Mouse (Mus musculus) testis, postnatal 10 days (tissue): ENCODE measurements around the gene Tradd.
A peak's percentile ranks its signal among the peaks of the same experiment; 100 is the strongest.
"Not testable (repeated sequence)": the region's sequence is repeated elsewhere in the genome, so short reads cannot be mapped to it uniquely, and the experiment has no call there.

Source experiments
- DNase-seq: peaks from one replicate; pipeline ENCODE4 v3.0.0; 2021; ENCODE audit warnings: low spot score

Gene Tradd

DNA sequence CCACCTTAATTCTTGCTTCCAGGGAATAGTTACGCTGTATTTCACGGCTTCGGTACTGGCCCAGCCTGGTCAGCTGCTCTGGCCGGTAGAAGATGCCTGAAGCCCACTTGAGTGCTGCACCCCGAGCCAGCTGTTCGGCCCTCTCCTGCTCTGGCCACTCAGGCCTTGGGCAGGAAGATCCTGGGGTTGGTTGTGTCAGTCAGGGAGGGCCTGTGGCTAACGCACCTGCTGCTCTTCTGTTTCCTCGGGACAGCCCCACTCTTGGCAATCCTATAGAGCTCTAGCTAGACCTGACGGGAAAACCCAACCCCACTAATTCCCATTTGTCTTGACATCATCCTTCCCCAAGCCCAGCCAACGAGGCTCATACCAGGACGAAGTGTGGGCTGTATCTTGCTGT, 30.8 kb upstream of the Tradd start:
- no peak for DNase-seq

DNA sequence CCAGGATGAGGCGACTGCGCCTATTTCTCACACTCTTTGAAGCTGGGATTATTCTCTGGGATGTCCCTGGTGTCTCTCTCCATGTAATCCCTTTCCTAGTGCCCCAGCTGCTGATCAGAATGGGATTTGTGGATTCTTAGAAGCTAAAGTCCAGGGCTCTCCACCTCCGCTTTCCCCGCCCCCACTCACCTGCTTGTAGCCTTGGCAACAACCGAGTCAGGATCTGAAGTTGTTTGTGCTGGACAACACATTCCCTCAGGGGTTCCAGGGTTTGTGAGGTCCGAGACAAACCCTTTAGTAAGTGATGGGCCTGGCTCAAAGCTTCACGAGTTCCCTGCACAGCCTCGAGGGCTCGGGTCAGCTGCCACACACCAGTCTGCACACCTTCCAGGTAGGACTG, 30.4 kb upstream of the Tradd start:
- DNase-seq, result no peak

DNA sequence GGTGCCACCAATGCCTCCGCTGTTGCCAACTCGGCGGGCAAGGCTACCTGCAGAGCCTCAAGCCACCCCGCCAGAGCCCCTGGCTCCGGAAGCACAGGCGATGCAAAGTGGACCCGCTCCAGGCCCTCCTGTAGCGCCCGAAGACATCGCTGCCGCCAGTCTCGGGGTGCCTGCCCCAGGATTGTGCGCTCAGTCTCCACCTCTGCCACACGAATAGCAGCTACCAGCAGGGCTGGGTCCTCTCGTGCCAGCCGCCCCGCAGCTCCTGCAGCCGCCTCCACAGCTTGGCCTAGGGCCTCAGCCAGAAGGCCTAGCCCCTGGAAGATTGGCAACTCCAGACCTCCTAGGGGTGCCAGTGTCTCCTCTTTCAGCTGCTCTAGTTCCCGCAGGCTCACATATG, 29.0 kb upstream of the Tradd start:
- peak; percentile 47 for DNase-seq

DNA sequence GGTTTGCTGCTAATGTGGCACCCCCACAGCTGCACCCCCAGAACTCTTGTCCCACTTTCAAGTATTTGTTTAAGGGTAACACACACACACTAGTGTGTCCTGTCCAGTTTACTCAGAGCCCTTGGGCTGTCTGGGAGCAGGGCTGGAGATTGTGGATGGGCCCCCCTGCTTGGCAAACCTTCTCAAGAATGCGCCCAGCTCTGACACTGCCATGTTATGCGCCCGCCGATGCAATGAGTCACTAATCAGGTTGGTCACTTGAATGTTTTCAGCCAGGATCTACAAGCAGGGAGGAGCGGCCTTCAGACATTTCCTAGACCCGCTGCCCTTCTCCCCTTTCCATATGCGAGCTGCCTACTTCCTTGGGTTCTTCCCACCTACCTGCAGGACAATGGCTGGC, 28.1 kb upstream of the Tradd start:
- DNase-seq, result no peak

DNA sequence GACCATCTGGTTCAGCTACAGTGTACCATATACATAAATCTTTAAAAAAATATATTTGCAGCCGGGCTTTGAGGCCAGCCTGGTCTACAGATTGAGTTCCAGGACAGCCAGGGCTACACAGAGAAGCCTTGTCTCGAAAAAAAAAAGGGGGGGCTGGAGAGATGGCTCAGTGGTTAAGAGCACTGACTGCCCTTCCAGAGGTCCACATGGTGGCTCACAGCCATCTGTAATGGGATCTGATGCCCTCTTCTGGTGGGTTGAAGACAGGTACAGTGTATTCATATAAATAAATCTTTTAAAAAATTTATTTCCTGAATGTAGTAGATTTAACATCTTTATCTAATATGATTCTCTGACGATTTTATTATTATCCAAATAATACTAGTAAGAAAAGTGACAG, 27.4 kb upstream of the Tradd start:
- not testable (repeated sequence) for DNase-seq

DNA sequence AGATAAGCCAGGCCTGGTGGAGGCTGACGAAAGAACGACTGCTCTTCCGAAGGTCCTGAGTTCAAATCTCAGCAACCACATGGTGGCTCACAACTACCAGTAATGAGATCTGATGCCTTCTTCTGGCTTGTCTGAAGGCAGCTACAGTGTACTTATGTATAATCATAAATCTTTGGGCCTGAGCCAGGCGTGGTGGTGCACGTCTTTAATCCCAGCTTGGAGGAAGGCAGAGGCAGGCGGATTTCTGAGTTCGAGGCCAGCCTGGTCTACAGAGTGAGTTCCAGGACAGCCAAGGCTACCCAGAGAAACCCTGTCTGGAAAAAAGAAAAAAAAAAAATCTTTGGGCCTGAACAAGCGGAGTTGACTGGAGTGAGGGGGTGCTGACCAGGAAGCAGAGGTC, 27.0 kb upstream of the Tradd start:
- DNase-seq, result peak; percentile 39

DNA sequence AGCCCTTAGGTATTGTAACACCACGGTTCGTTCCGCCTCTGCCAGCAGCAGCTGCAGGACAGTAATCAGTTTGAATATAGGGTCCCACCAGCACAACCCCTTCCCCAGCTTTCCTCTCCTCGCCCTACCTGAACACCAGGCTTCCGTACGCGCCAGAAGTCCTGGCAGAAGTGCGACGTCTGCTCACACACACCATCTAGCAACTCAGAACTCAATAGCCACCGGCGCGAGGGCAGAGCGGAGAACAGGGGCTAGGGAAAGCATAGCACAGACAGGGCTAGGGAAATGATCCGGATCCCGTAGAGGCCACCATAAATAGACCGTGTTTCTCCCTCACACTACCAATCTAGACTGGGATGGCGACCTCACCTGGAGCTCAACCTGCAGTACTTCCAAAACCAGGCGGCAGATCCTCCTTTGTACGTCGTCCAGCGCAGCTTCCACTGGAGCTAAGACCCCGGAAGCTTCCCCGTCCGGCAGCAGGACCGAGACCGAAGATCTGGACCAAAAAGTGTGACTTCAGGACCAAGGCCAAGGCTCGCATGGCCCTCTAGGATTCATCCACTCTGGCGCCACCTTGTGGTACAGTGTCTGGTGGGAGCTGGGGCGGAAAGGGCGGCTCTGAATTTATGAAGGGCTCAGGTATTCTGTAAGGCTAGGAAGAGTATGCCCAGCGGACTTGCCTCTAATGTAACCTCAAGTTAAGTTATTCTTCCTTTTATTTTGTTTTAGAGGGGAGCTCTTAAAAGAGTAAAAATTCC, 26.3 kb upstream of the Tradd start:
- DNase-seq, result peak; percentile 99

DNA sequence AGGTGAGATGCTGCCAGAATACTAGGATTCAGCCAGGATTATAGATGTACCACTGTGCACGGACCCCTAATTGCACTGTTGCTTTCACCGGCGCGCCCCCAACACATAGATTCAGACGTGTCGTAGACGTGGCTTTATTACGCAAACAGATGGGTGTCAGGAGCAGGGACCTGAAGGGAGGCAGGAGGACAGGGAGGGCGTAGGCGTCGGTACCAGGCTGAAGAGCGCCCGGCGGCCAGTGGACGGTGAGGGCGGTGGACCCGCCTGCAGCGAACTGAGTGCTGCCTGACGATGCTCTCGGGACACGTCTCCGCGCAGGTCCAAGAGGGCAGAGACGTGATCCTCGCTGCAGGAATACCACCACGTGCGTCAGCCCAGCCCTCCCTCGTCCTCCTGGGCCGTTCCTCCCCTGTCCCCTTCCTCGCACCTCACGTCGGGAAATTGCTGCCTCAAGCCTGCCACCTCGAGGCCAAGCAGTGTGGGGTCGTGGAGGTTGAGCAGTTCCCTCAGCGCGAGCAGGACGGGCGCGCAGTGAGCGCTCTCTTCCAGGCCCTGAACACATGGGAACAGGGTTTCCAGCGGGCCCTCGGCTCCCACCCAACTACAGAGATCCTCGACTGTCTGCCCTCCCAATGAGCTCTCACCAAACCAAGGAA, 25.5 kb upstream of the Tradd start, which contains the start of gene 4931428F04Rik:
4931428F04Rik (minus strand) TSS at position 60 of the 656 bp plus-strand sequence.
- DNase-seq, result peak; percentile 75

DNA sequence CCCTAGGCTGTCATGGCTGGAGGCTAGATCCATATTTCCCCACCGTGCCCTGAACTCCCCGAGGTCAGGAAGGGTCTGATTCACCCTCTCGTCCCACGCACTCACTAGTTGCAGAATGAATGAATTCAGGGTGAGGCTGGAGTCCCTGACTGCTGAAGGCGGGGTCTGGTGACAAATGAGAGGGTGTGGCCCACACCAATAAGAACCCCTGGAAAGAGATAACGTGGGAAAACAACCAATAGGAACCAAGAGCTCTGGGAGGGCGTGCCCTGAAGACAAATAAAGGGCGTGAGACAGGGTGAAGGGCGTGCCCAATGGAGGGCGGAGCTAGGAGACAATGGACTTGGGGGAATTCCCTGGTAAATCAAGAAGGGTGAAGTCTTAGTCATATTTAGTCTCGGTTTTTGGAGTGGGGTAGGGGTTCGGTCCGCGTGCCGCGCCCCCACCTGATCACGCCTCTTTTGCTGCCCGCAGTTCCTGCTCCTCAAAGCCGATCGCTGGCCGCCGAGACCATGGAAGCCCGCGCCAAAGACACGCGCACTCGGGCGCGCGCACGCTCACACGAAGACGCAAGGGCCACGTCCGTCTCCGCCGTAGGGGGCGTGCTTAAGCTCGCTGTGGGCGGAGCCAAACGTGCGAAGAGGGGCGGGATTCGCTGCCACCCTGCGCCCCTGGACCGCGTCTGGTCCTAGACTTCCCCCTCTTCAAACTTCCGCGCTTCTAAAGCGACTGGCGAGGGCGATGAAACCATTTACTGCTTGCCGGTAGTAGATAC, 24.7 kb upstream of the Tradd start:
- peak; percentile 98 for DNase-seq

DNA sequence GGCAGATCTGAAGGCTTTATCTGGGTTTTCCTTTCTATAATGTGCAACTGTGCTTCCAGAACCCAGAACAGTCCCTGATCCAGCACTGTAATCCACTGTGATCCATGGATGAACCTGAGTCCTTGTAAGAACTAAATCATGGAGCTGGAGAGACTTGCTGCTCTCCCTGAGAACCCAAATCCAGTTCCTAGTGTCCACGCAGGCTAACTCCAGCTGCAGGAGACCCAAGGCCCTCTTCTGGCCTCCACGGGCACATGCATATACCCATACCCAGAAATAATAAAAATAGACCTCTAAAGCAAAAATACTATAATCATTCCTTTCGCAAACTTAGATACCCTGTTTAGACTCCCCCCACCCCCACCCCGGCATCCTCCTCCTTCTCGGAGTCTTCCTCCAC, 23.8 kb upstream of the Tradd start:
- no peak for DNase-seq

DNA sequence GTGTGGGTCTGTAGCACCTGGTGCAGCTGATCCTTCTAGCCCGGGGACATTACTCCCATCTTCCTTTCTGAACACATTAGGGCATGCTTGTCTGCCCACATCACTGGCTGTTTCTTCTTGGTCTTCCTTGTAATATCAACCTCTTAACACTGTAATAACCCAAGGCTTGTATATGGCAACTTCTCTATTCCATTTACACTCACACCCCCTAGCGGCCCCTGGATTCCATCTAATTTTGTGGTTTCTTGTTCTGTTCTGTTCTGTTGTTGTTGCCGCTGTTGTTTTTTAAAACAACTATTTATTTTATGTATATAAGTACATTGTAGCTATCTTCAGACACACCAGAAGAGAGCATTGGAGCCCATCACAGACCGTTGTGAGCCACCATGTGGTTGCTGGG, 22.5 kb upstream of the Tradd start:
- no peak for DNase-seq

DNA sequence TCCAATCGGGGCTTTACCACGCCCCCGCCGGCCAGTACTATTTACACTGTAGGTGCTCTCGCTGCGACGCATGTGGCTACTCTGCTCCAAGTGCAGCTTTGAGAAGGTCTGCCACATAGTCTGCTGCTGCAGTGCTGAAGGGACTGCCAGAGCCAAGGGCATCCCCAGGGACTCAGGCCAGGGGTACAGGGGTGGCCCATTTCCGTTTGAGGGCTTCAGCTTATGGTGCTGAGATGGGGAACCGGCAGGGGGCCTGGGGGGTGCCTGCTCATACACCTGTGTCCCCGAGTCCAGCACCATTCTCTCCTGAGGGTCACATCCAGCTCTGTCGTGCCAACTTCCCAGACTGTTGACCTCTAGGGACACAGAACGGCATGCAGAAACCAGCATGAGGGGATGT, 21.1 kb upstream of the Tradd start:
- DNase-seq, result no peak

DNA sequence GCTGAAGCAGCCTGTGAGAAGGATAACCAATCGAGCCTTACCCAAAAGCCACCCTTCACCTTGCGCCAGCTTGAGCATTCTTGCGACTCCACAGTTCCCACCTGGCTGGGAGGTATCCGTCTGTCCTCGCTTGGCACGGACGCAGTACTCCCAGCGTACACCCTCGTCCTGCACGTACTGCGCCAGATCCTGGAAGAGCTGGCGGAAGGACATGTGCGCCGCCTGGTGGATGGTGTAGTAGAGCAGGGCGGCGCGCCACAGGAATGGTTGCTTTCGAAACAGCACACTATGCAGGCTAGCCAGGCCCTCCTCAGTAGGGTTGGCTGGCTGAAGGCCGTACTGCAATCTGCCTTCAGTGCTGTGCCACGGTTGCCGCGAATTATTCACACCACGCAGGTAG, 18.7 kb upstream of the Tradd start:
- DNase-seq, result peak; percentile 74

DNA sequence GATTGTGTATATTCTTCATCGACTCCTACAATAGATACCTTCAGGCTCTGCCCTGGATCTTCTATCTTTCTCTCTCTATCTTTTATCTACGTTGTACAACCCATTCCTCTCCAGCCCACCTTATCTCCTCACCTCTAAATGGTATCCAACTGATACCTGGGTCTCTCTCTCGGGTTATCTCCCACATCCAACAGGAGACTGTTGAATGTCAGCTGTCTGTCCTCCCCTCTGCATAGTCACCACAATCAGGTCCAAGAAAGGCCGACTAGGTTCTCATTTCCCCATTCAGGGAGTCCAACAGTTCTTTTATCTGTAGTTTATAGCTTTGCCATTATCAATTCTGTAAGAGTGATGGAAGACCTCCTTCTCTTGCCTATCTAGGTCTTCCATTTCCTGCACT, 17.8 kb upstream of the Tradd start:
- DNase-seq, result no peak

DNA sequence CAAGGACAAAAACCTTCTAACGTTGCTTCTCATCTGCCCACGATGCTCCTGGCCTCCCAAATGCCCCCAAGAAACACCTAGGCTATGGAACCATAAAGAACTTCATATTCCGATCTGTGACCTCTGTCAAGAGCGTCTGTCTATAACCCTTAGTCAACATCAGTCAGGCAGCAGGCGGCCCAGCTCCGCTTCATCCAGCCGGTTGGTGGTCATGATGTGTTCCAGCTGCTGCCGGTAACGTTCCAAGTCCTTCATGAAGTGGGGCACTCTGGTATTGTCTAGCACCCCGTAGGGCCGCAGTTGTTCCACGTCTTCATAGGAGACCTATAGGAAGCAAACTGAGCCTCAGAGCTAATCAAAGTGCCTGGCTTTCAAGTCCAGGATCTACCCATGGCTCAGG, 17.4 kb upstream of the Tradd start:
- no peak for DNase-seq

DNA sequence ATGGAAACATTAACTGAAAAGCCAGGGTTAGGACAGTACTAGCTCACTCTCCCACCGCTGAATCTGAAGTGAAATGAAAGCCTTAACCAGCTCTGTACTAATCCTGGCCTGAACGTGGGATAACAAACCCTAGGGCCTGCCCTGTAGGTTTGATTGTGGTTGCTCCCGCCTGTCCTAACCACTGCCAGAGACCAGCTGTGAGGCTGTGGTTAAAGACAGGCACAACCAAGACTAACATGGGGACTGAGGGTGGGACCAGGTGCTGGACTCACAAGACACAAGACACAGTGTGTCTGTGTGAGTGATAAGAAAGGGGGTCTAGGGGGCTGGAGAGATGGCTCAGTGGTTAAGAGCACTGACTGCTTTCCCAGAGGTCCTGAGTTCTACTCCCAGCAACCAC, 16.2 kb upstream of the Tradd start:
- DNase-seq, result no peak

DNA sequence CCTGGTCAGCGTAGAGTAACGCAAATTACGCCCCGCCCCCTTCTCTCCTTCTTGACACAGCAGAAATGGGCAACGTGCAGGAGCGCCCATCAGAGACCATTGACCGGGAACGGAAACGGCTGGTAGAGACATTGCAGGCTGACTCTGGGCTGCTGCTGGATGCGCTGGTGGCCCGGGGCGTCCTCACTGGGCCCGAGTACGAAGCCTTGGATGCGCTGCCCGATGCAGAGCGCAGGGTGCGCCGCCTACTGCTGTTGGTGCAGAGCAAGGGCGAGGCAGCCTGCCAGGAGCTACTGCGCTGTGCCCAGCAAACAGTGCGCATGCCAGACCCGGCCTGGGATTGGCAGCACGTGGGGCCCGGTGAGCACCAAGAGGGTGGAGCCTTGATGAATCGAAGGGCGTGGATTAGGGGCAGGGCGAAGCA, 14.5 kb upstream of the Tradd start:
- DNase-seq, result peak; percentile 80

DNA sequence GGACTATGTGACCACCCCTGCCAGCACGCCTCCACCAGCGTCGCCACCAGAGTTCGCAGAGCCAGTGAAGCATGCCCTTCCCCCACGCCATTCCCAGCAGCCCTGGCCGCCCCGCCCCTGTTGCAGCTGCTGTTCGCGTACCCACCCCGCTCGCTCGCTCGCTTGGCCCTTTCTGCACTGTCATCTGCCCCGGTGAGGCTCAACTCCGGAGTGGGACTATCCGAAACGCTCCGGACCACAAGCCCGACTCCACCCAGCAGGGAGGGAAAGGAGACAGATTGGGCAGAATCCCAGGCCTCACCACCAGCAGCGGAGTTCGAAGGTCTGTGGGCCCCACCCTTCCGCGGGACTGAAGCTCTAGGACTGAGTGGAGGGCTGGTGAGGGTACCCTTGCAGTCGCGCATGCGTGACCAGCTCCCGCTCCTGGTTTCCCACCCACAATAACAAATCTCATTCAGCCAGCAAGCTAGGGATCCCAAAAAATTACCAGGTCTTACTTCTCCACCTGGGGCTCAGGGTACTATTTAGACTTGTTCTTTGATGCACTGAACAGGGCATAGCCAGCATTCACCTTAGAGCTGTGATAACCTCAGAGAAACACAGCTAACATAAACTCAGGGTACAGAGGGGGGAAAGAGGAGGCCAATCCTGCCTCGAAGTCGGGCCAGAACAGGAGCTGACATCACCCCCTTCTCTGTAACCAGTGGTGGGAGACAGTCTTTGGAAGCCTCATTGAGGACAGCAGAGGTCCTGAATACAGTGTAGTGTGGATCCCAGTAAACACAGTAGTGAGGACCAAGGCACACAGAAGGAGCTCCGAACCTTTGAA, 12.1 kb upstream of the Tradd start:
- peak; percentile 72 for DNase-seq

DNA sequence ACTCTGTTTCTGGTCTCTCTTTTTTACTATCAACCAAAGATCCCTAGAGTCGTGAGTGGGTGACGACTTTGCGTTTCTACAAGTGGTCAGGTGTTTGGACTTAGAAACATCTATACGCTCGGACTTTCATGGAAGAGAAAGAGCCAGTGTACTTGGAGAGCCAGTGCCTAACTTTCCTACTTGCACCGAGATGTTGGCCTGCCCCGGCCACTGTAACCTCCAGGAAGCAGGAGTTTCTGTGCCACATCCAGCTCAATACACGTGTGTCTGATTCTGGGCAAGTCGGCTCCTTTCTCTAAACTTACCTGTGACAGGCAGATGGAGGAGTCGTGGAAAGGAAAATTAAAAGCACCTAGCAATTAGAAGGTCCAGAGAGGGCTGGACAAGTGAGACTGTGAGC, 11.4 kb upstream of the Tradd start, which contains the start of gene Nol3:
Nol3 (plus strand) TSS at position 301 of the 400 bp plus-strand sequence.
- DNase-seq, result no peak

DNA sequence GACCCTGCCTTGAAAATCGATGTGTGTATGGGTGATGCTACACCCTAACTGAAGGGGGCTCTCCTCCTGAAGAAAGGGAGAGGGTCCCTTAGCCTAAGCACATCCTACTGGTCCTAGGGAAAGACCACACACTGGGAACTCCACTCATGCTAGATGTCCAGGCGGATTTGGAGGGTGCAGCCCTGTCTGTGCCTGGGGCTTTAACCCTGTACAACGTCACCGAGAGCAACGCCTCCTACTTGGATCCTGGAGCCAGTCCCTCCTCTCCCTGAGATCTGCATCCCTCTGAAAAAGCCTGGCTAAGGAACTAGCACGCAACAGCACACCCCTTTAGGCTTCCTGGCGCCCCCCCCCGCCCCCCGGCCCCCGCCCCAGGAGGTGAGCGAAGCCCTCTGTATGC, 11.0 kb upstream of the Tradd start:
- DNase-seq, result no peak

DNA sequence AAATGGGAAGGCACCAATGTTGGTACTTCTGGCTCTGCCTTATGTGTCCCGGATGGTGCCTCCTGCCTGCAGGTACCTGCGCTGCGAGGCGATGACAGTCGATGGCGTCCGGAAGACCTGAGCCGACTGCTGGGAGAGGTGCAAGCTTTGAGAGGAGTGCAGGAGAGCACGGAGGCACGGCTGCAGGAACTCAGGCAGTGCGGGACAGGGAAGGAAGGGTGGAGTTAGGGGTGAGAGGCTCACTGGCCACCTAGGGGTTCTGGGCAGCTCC, 6.4 kb upstream of the Tradd start:
- DNase-seq, result no peak
